Mouse (Mus musculus): ENCODE measurements at regions not wholly inside any gene's neighbourhood (a gene's known extent, or its start where the extent isn't known, plus 50 kb on each side); places are given as distances from the start of the nearest gene placed in this dataset.

DNA sequence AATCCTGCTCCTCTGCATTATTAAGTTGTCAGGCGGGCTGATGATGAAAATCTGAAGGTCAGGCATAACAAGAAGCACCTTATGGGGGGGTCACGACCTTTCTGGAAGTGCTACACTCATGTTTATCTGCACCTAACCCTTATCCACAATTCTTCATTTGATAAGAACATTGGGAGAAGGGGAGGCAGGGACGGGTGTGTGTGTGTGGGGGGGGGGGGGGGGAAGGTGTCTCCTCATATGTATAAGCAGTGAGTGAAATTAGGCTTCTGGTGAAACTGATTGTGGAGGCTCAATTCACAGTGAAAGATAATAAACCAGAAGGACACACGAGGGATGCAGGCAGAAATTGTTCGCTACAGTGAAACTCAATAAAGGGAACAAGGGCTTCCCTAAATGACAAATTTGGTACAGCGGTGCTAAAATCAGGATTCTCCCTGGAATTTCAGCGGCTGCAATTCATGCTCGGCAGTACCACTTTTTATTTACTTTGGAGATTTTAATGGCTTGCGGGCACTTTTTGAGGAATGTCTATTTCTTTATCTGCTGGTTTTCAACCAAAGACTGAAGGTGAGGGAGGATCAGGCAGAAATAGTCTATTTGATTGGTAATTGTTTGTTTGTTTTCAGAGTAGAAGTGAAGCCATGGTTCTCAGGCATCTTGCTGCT lies 327.2 kb downstream of the Gm10295 start:
- no peak for TF ChIP-seq CTCF (IDR thresholded peaks at IDR 0.05; ENCODE audit: borderline replicate concordance, insufficient read depth, low read length)
- no peak for TF ChIP-seq POLR2A (IDR thresholded peaks at IDR 0.05; ENCODE audit: low read depth, low read length)

Data from embryonic fibroblast, embryonic 13.5 days (primary cell).